Mouse (Mus musculus) spleen, adult 2 months (tissue): Measurements from ENCODE around the gene Plpp2.

Experiments
- CTCF ChIP-seq: fragments of 200-500 bp; IDR thresholded peaks from 2 replicates; pipeline ENCODE4 v1.5.1; 2011; ENCODE audit warnings: mild to moderate bottlenecking, inconsistent platforms; ENCODE audit not compliant: insufficient read depth, insufficient read length, insufficient replicate concordance; ENCODE audit errors: extremely low read depth
- POLR2A ChIP-seq: fragments of 200-500 bp; IDR thresholded peaks from 2 replicates; pipeline ENCODE4 v1.6.1; 2011; ENCODE audit warnings: low read depth, low read length, inconsistent platforms

DNA sequence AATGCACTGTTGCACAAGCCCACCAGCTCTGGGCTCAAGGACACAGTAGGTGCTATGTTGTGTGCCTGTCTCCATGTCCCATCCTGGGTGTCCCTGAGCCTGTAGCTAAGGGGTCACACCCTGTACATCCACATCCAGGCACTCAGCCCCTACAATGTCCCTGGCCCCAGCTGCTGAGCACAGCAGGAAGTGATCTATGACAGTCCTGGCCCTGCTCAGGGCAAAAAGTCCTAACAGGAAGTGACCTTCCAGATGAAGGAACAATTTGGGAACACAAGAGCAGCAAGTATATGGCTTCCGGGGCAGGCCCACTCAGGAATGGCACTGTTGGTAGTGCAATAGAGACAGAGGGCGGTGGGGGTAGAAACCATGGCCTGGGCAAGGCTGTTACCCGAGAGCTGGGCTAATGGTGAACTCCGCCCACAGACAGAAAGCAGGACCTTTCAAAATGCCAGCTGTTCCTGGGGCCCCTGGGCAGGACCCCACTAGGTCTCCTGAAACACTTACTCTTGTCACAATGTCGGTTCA is 13.6 kb upstream of the Plpp2 start:
- no peak for TF ChIP-seq CTCF
- TF ChIP-seq POLR2A, result no peak
